Mouse (Mus musculus): ENCODE results near the gene Atg2b.

GRCm38 (mm10) chr12:105642770-105643321 is 42.2 kb downstream of the Atg2b start:
- no peak for TF ChIP-seq POLR2A (IDR thresholded peaks at IDR 0.05; ENCODE audit: borderline replicate concordance, extremely low read depth, insufficient read depth, insufficient read length, poor library complexity, severe bottlenecking)
- TF ChIP-seq CTCF (IDR thresholded peaks at IDR 0.05; ENCODE audit: borderline replicate concordance, extremely low read depth, insufficient read depth, insufficient read length): no peak
